In the genomic region with DNA sequence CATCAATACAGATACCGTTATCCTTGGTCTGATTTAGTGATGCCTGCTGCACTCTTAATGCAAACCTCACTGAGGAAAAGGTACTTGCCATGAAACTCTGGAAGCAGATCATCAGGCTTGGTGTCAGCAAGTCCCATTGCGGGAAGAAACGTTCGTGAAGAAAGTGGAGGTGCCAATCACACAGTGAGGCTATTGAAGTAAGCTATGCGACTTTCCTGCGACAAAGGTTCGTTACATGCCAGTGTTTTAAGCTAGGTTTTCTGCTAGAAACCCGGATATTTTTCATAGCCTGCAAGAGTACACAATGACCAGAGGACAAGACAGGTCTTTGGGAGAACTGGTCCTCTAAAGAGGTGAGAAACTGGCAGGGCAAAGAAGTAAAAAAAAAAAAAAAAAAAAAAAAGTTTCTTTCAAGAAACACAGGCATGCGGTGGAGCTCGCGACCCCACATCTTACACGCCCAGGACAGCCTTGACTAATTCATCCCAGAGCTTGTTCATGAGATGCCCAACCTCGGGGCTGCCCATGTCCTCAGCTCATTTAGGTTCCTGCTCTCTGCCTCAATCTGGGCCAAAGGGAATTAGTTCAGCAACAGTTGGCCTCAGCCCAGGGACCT, we compare ENCODE assay signal across 8 mouse cellular contexts. TPM values are rescaled to one million over a fixed set of nuclear protein-coding genes. Genes with fewer than 3 reads are reported as not detected.
A peak's percentile ranks its signal among the peaks of the same experiment; 100 is the strongest.
DNase-seq lines count a peak whose midpoint lies in the region; ATAC-seq and TF ChIP-seq lines count a peak whose summit lies in the region.

No protein-coding gene starts in this region.

- H3K36me3 ChIP-seq in lung, embryonic 14.5 days (ENCODE audit: insufficient read depth) = no peaks in the 10 kb centered on the region
- no peaks in the 10 kb centered on the region for H3K36me3 ChIP-seq in hindbrain, embryonic 16.5 days (ENCODE audit: control insufficient read depth, insufficient read depth, low read length)
- no peaks in the 10 kb centered on the region for H3K36me3 ChIP-seq in midbrain, embryonic 15.5 days (replicated peaks)

- no peaks in the 10 kb centered on the region for H3K9me3 ChIP-seq in lung, embryonic 14.5 days (ENCODE audit: low read depth, low read length)
- H3K9me3 ChIP-seq in hindbrain, embryonic 16.5 days (ENCODE audit: control insufficient read depth, low read length) = no peaks in the 10 kb centered on the region
- no peaks in the 10 kb centered on the region for H3K9me3 ChIP-seq in midbrain, embryonic 15.5 days

- peak overlapping the region; percentile 91 for H3K27ac ChIP-seq in lung, embryonic 14.5 days (ENCODE audit: low read depth)
- peak overlapping the region; percentile 93 for H3K27ac ChIP-seq in hindbrain, embryonic 16.5 days (ENCODE audit: low read depth, low read length)
- H3K27ac ChIP-seq in midbrain, embryonic 15.5 days = peak overlapping the region; percentile 94

- H3K27me3 ChIP-seq in lung, embryonic 14.5 days (ENCODE audit: insufficient read depth, low read length) = no peaks in the 10 kb centered on the region
- H3K27me3 ChIP-seq in hindbrain, embryonic 16.5 days (replicated peaks; ENCODE audit: control insufficient read depth, insufficient read depth, low read length) = no peaks in the 10 kb centered on the region
- no peaks in the 10 kb centered on the region for H3K27me3 ChIP-seq in midbrain, embryonic 15.5 days (replicated peaks)

- ATAC-seq in lung, embryonic 14.5 days (ENCODE audit: insufficient read depth) = peak; percentile 87
- ATAC-seq in hindbrain, embryonic 16.5 days = peak; percentile 94
- ATAC-seq in midbrain, embryonic 15.5 days (replicated peaks) = peak; percentile 94
- ATAC-seq in monocyte, adult 5-6 weeks (replicated peaks; ENCODE audit: insufficient number of reproducible peaks, low FRiP score, low TSS enrichment, poor library complexity, severe bottlenecking) = no peak

- H3K9ac ChIP-seq in lung, embryonic 14.5 days = peak overlapping the region; percentile 93
- H3K9ac ChIP-seq in hindbrain, embryonic 16.5 days (ENCODE audit: low read depth, low read length) = peak overlapping the region; percentile 93
- H3K9ac ChIP-seq in midbrain, embryonic 15.5 days = peak overlapping the region; percentile 89

- 5% methylated on average over 13 of the region's 13 CpGs for WGBS in lung, embryonic 14.5 days
- WGBS in hindbrain, embryonic 16.5 days = 4% methylated on average over 13 of the region's 13 CpGs
- 3% methylated on average over 13 of the region's 13 CpGs for WGBS in midbrain, embryonic 15.5 days

- TF ChIP-seq CTCF in lung, embryonic 14.5 days (IDR thresholded peaks at IDR 0.05; ENCODE audit: low read depth) = no peak

- H3K4me2 ChIP-seq in lung, embryonic 14.5 days = peak overlapping the region; percentile 90
- H3K4me2 ChIP-seq in hindbrain, embryonic 16.5 days (ENCODE audit: low read length) = peak overlapping the region; percentile 88
- H3K4me2 ChIP-seq in midbrain, embryonic 15.5 days = peak overlapping the region; percentile 88

- no peaks in the 10 kb centered on the region for H3K4me1 ChIP-seq in lung, embryonic 14.5 days (ENCODE audit: insufficient read depth)
- peaks cover 21% of the 10 kb centered on the region for H3K4me1 ChIP-seq in hindbrain, embryonic 16.5 days (ENCODE audit: control insufficient read depth, insufficient read depth, low read depth, low read length)
- H3K4me1 ChIP-seq in midbrain, embryonic 15.5 days = peaks cover 32% of the 10 kb centered on the region

- no peak for DNase-seq in lung, embryonic 14.5 days
- no peak for DNase-seq in lung, postnatal 4 days
- peak; percentile 86 for DNase-seq in embryo, embryonic 11 days
- no peak for DNase-seq in urinary bladder, adult 18-20 months (ENCODE audit: low spot score in 2 of 2)
- DNase-seq in layer of hippocampus, adult 9-11 months = no peak

- H3K4me3 ChIP-seq in lung, embryonic 14.5 days (ENCODE audit: low read depth, low read length) = peak overlapping the region; percentile 92
- peak overlapping the region; percentile 81 for H3K4me3 ChIP-seq in hindbrain, embryonic 16.5 days (ENCODE audit: low read length)
- H3K4me3 ChIP-seq in midbrain, embryonic 15.5 days = peak overlapping the region; percentile 82

RNA-seq across cellular contexts. Expression of a gene that starts 0.5 kb away (rescaled TPM):
- polyA plus RNA-seq in lung, embryonic 14.5 days (2014; fragmentation: Nextera tagmentation; extraction: Ambion mirVana) = 397 and 400 TPM in 2 replicates
- 746 and 788 TPM in 2 replicates for polyA plus RNA-seq in hindbrain, embryonic 16.5 days (2015; fragmentation: Nextera tagmentation; extraction: Ambion mirVana)
- 700 and 732 TPM in 2 replicates for polyA plus RNA-seq in midbrain, embryonic 15.5 days (2015; fragmentation: Nextera tagmentation; extraction: Ambion mirVana)
- total RNA-seq in monocyte, adult 5-6 weeks (2017) = 66.0 to 110 TPM (median 92.2 TPM) in 3 replicates

RNA-seq across cellular contexts. Expression of a gene that starts 40.2 kb away (rescaled TPM):
- 149 and 162 TPM in 2 replicates for polyA plus RNA-seq in lung, embryonic 14.5 days (2014; fragmentation: Nextera tagmentation; extraction: Ambion mirVana)
- 693 and 772 TPM in 2 replicates for polyA plus RNA-seq in hindbrain, embryonic 16.5 days (2015; fragmentation: Nextera tagmentation; extraction: Ambion mirVana)
- polyA plus RNA-seq in midbrain, embryonic 15.5 days (2015; fragmentation: Nextera tagmentation; extraction: Ambion mirVana) = 581 and 595 TPM in 2 replicates
- 3.6 to 16.5 TPM (median 4.6 TPM) in 3 replicates for total RNA-seq in monocyte, adult 5-6 weeks (2017)
